Mouse (Mus musculus) heart, embryonic 15.5 days (tissue): ENCODE measurements at regions not wholly inside any gene's neighbourhood (a gene's known extent, or its start where the extent isn't known, plus 50 kb on each side); places are given as distances from the start of the nearest gene placed in this dataset.
A peak's percentile ranks its signal among the peaks of the same experiment; 100 is the strongest.
"Not testable (repeated sequence)": the region's sequence is repeated elsewhere in the genome, so short reads cannot be mapped to it uniquely, and the experiment has no call there.

ENCODE experiments used
- ATAC-seq: fragments of 200-750 bp; cut with Nextera tagmentation; replicated peaks from 2 replicates; pipeline ENCODE4 v1.8.0; 2017; ENCODE audit warnings: low read depth, moderate TSS enrichment; ENCODE audit not compliant: insufficient number of reproducible peaks, insufficient read depth, low FRiP score
- H3K27ac ChIP-seq: fragments of 300-500 bp; sonication (generic); 2 replicates; pipeline ENCODE4 v1.5.1; 2015; ENCODE audit warnings: mild to moderate bottlenecking, inconsistent platforms
- H3K27me3 ChIP-seq: fragments of 300-500 bp; sonication (generic); 2 replicates; pipeline ENCODE4 v1.6.1; 2015; ENCODE audit warnings: inconsistent platforms
- H3K36me3 ChIP-seq: fragments of 300-500 bp; sonication (generic); 2 replicates; pipeline ENCODE4 v1.6.1; 2015; ENCODE audit warnings: mild to moderate bottlenecking, inconsistent platforms
- H3K4me1 ChIP-seq: fragments of 300-500 bp; sonication (generic); replicated peaks from 2 replicates; pipeline ENCODE4 v1.6.1; 2015; ENCODE audit warnings: inconsistent platforms
- H3K4me2 ChIP-seq: fragments of 300-500 bp; sonication (generic); 2 replicates; pipeline ENCODE4 v1.6.1; 2015; ENCODE audit warnings: inconsistent platforms, mild to moderate bottlenecking, moderate library complexity
- H3K4me3 ChIP-seq: fragments of 300-500 bp; sonication (generic); 2 replicates; pipeline ENCODE4 v1.5.1; 2015; ENCODE audit warnings: mild to moderate bottlenecking, inconsistent platforms
- H3K9ac ChIP-seq: fragments of 300-500 bp; sonication (generic); 2 replicates; pipeline ENCODE4 v1.6.1; 2015; ENCODE audit warnings: mild to moderate bottlenecking, inconsistent platforms
- H3K9me3 ChIP-seq: fragments of 300-500 bp; sonication (generic); replicated peaks from 2 replicates; pipeline ENCODE4 v1.6.1; 2016; ENCODE audit warnings: inconsistent platforms
- WGBS: fragments of 180-500 bp; shearing (Covaris S2); methylation state at CpG from one replicate; pipeline ENCODE4 v1.1.7; 2015; ENCODE audit warnings: mixed read lengths; 5-methylcytosine and 5-hydroxymethylcytosine counted together

DNA sequence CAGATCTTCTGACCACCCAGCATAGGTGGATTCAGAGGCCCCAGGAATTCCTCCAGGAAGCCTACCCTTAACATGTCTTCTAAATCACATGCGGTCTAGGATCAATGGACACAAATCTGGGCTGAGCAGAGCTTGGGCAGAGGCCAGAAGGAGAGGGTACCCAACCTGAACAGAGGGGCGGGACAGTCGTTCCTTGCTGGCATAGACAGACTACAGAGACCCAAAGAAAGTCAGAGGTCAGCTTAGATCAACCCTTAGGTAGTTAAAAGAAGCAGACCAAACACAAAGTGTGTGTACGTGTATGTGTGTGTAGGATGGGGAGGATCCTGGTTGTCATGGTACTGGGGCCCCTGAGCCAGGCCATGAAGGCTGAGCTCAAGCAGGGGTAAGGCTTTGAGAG is 124.7 kb upstream of the Haao start:
- whole genome bisulfite sequencing = 91% methylated on average over 4 of the region's 4 CpGs
- Histone ChIP-seq H3K4me3 (no peak overlapping the region), H3K4me1 (peaks cover 7% of the 10 kb centered on the region), H3K27me3 (no peaks in the 10 kb centered on the region), H3K36me3 (no peaks in the 10 kb centered on the region), H3K4me2 (no peak overlapping the region), H3K27ac (no peak overlapping the region), H3K9ac (no peak overlapping the region), H3K9me3 (0 out of 2 replicates have a peak, but pooled peaks cover 2% of the 10 kb centered on the region)
- ATAC-seq = no peak

DNA sequence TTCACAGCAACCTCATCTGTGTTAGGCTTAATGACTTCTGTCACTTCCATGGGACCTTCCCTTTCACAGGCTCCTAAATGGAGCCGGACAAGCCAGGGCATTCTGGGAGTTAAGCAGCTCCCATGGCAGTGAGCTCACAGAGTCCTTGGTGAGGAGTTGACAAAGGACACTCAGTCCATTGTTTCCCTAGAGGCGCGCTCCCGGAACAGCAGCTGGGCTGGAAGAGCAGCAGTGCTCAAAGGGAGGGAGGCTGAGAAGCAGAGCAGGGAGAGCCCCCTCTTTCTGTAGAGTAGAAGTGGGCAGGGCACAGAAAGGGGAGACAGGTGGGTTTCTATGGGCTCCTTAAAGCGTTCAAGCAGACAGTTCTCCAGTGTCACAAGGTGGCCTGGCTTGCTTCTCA is 124.3 kb upstream of the Haao start:
- Histone ChIP-seq H3K36me3 (no peaks in the 10 kb centered on the region), H3K4me3 (no peak overlapping the region), H3K27ac (no peak overlapping the region), H3K9me3 (0 out of 2 replicates have a peak, but pooled peaks cover 2% of the 10 kb centered on the region), H3K4me2 (no peak overlapping the region), H3K4me1 (peaks cover 7% of the 10 kb centered on the region), H3K9ac (no peak overlapping the region), H3K27me3 (no peaks in the 10 kb centered on the region)
- WGBS = 33% methylated on average over 5 of the region's 5 CpGs
- no peak for ATAC-seq

DNA sequence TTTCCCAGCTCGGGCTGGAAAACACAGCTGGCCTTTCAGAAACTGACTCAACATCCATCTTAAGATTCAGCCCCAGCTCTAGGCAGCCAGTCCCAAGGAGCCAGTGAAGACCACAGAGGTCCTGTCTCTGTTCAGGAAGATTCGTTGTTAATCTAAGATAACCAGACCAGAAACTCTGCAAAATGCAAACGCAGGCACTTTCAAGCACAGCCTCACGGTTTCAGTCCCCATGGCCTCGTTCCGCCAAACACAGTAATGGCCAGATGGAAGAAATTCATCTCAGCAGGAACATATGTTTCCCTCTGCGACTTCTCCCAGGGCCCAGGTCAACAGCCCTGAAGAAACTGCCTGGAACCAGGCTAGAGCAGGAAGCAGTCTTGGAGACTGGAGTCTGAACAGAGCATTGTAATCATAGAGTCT is 121.7 kb upstream of the Haao start:
- Histone ChIP-seq H3K4me2 (no peak overlapping the region), H3K9me3 (0 out of 2 replicates have a peak, but pooled peaks cover 2% of the 10 kb centered on the region), H3K4me1 (peaks cover 14% of the 10 kb centered on the region), H3K36me3 (no peaks in the 10 kb centered on the region), H3K9ac (no peak overlapping the region), H3K4me3 (no peak overlapping the region), H3K27me3 (no peaks in the 10 kb centered on the region), H3K27ac (peak overlapping the region; percentile 60)
- 60% methylated on average over 7 of the region's 7 CpGs for WGBS
- ATAC-seq = no peak

DNA sequence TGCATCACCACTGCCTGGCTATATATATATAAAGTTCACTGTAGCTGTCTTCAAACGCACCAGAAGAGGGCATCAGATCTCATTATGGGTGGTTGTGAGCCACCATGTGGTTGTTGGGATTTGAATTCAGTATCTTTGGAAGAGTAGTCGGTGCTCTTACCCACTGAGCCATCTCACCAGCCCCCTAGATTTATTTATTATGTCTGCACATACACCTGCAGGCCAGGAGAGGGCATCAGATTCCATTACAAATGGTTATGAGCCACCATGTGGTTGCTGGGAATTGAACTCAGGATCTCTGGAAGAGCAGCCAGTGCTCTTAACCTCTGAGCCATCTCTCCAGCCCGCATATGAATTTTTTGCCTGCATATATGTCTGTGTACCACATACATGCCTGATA is 120.4 kb upstream of the Haao start:
- WGBS = 86% methylated on average over 3 of the region's 3 CpGs
- H3K27me3 ChIP-seq, H3K4me2 ChIP-seq, ATAC-seq, H3K9ac ChIP-seq, H3K9me3 ChIP-seq, H3K4me3 ChIP-seq, H3K27ac ChIP-seq, H3K36me3 ChIP-seq: not testable (repeated sequence)
- peaks cover 12% of the 10 kb centered on the region for H3K4me1 ChIP-seq

DNA sequence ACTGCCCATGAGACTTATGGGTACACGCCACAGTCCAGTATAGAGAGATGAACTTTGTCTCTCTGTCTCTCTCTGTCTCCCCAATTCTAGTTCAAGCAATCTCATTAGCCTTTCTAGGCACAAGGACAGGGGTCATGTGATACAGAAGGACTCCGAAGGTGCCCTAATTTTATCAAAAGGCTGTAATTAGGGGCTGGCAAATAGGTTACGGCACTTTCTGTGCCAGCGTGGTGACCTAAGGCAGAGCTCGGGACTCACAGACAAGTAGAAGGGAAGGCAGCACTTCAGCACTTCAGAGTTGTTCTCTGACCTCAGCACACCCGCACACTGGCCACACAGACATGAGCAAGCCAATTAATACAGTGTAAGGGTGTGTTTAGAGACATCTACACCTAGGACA is 119.2 kb upstream of the Haao start:
- Histone ChIP-seq H3K36me3 (no peaks in the 10 kb centered on the region), H3K9ac (no peak overlapping the region), H3K27ac (no peak overlapping the region), H3K9me3 (0 out of 2 replicates have a peak, but pooled peaks cover 2% of the 10 kb centered on the region), H3K4me1 (peaks cover 15% of the 10 kb centered on the region), H3K27me3 (no peaks in the 10 kb centered on the region), H3K4me2 (no peak overlapping the region), H3K4me3 (no peak overlapping the region)
- ATAC-seq = no peak
- WGBS = 85% methylated on average over 6 of the region's 6 CpGs

DNA sequence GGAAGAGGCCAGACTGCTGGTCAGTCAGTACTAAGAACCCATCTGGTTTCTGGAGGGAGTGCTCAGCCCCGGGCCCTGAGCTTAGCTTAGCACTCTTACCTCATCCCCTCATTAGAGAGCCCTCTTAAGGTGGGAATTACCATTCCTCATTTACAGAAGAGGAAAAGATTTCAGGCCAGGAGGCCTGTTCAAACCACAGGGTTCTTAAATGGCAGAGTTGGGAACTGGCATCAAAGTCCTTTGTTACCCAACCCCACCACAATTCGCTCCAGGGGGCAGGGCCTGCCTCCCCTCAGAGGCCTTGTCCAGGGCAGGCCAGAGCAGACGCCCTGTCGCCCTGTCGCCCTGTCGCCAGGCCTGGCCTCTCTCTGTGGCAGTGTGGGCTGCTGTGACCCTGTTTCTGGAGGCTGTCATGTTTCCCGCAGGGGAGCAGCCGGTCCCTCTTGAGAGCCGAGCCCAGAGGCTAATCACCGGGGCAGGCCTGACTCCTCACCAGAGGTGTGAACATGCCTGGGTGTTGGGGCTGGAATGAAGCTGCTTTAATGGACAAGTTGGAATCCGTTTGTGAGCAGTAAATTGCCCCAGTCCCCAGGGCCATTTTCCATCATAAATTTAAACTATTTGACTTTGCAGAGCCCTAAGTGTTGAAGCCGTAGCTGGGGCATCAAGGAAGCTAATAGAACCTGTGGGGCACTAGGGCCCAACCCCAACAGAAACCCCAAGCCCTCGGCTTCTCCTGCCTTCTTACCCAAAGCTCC is 116.9 kb upstream of the Haao start:
- H3K9ac ChIP-seq = peak overlapping the region; percentile 3; the same call in 1 of the 2 replicates
- H3K4me3 ChIP-seq = no peak overlapping the region
- H3K4me2 ChIP-seq = no peak overlapping the region
- no peak for ATAC-seq
- H3K9me3 ChIP-seq = no peaks in the 10 kb centered on the region
- H3K36me3 ChIP-seq = no peaks in the 10 kb centered on the region
- 47% methylated on average over 13 of the region's 13 CpGs for WGBS
- H3K27me3 ChIP-seq = no peaks in the 10 kb centered on the region
- H3K27ac ChIP-seq = no peak overlapping the region
- peaks cover 26% of the 10 kb centered on the region for H3K4me1 ChIP-seq

DNA sequence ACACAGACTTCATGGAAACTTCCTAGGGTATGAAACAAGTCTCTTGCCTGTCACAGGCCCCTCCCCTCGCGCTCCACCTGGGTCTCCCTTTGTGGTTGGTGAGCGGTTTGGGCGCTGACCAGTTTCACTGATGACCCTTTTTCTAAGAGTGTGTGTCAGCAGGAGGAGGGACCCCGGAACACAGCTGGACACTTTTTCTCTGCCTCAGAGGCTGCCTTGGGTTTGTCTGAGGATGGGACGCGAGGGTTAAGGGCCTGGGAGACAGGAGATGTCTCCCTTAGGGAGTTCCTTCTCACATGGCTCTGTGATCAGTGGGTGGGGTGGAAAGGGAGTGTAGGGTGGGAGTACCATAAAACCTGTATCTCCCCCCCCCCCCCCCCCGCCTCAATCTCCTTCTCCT is 115.8 kb upstream of the Haao start:
- no peak overlapping the region for H3K9ac ChIP-seq
- no peaks in the 10 kb centered on the region for H3K36me3 ChIP-seq
- no peak overlapping the region for H3K4me2 ChIP-seq
- 82% methylated on average over 8 of the region's 8 CpGs for WGBS
- H3K9me3 ChIP-seq = no peaks in the 10 kb centered on the region
- H3K4me3 ChIP-seq = no peak overlapping the region
- no peaks in the 10 kb centered on the region for H3K27me3 ChIP-seq
- no peak overlapping the region for H3K27ac ChIP-seq
- peaks cover 34% of the 10 kb centered on the region for H3K4me1 ChIP-seq
- no peak for ATAC-seq

DNA sequence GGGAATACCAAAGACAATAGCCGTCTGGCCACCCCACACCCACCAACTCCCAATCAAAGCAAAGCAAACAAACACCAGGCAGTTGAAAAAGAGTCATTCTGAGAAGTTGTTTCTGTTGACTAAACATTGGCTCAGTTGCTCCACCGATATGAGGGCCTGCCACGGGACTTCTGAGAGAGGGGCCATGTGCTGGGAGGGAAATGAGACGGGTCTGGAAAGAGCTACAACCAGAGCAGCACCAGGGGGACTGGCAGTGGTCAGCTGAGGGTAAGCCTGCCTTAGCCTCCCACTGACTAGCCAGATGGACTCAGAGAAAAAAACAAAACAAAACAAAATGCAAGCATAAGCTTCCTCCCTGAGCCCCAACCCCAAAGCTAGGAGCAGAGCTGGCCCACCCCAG is 115.1 kb upstream of the Haao start:
- Histone ChIP-seq H3K4me2 (no peak overlapping the region), H3K4me3 (no peak overlapping the region), H3K9me3 (no peaks in the 10 kb centered on the region), H3K9ac (no peak overlapping the region), H3K27me3 (no peaks in the 10 kb centered on the region), H3K27ac (0 out of 2 replicates have a peak overlapping the region, but pooled peaks have one; percentile 3), H3K4me1 (peaks cover 40% of the 10 kb centered on the region), H3K36me3 (no peaks in the 10 kb centered on the region)
- 41% methylated on average over 4 of the region's 4 CpGs for WGBS
- no peak for ATAC-seq

DNA sequence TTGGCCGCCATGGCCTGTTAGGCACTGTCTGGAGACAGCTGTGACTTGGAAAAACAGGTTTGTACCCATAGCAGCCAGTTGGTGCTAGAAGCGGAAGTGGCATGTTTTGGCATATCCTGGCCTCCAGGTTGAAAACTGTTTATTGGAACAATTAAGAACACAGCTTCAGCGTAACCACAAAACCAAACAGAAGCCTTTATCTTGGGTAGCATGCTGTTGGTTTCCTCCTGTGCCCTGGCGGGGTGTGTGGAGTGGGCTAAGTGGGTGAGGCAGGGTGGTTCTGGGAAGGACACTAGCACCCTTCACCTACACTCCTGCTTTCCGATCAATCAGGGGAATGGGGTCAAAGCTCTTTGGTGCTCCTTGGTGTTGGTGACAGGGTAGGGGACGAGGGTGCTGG is 114.4 kb upstream of the Haao start:
- H3K36me3 ChIP-seq = no peaks in the 10 kb centered on the region
- H3K9me3 ChIP-seq = no peaks in the 10 kb centered on the region
- H3K4me3 ChIP-seq = no peak overlapping the region
- peak overlapping the region; percentile 1; the same call in 1 of the 2 replicates for H3K27ac ChIP-seq
- no peak for ATAC-seq
- no peaks in the 10 kb centered on the region for H3K27me3 ChIP-seq
- H3K4me1 ChIP-seq = peaks cover 45% of the 10 kb centered on the region
- H3K9ac ChIP-seq = no peak overlapping the region
- no peak overlapping the region for H3K4me2 ChIP-seq
- WGBS = 88% methylated on average over 6 of the region's 6 CpGs

DNA sequence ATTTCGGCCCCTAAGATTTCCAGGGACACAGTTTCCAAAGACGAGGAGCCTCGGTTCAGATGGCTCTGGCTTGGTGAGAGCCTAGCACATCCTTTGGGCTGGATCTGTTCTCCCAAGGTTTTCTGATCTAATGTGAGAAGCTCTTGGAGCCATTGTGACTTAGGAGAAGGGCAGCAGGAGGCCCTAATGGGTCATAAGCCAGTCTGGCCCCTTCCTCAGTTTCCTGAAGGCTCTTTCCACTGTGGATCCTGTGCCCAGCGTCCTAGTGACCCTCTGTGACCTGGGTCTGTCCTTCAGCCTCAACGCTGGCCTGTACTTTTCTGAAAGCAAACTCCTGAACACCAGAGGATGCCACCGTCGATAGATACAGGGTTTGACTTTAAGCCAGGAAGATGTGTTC is 113.1 kb upstream of the Haao start:
- Histone ChIP-seq H3K27ac (no peak overlapping the region), H3K9ac (no peak overlapping the region), H3K4me1 (peaks cover 58% of the 10 kb centered on the region), H3K36me3 (no peaks in the 10 kb centered on the region), H3K4me3 (no peak overlapping the region), H3K4me2 (no peak overlapping the region), H3K27me3 (no peaks in the 10 kb centered on the region), H3K9me3 (no peaks in the 10 kb centered on the region)
- no peak for ATAC-seq
- 79% methylated on average over 7 of the region's 7 CpGs for WGBS

DNA sequence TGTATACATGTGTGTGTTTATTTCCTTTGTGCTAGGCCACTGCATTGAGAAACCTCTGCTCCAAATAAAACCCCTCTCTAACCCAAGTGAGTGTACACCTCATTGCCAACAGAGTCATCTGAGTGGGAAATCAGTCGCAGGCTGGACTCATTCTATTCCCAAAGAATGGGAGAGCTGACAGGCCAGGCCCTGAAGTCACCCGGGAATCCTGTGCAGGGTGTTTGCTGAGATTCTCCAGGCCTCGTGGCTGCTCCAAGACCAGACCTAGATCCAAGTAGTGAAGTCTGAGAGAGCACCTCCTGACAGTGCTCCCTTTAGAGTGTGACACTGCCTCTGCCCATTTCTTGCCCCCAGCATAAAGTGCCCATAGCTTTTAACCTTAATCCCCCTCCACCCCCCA is 112.4 kb upstream of the Haao start:
- Histone ChIP-seq H3K36me3 (no peaks in the 10 kb centered on the region), H3K27me3 (no peaks in the 10 kb centered on the region), H3K4me1 (peaks cover 65% of the 10 kb centered on the region), H3K4me2 (no peak overlapping the region), H3K9me3 (no peaks in the 10 kb centered on the region), H3K4me3 (no peak overlapping the region), H3K27ac (no peak overlapping the region), H3K9ac (no peak overlapping the region)
- ATAC-seq = no peak
- WGBS = 27% methylated on average over 3 of the region's 3 CpGs

DNA sequence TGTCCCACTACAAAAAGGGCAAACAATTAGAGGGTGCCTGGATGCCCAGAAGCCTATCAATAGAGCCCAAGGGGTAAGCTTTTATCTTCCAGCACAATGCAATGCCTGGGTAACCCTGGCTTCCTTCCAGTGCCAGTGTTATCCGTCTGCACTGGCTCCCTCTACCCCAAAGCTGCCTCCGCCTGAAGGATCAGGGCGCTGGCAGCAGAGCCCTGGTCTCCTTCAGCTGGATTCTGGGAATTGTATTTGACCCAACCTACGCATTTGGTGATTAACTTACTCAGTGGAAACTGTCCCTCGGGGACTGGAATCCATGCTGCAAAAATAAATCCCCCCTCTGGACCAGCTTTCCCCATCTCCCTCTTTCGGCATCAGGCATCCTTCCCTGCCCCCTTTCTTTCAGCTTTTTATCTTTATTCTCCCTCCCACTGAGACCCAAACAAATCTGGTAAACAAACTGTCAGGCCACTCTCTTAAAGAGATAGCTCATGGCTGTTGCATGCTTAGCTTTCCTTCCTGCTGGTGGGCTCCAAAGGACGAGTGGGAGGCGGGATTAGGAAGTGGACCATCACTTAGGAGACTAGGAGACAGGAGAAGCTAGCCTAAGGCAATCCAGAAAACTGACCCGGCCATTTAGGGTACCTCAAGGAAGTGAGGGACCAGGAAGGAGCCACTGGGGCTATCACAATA is 111.5 kb upstream of the Haao start:
- Histone ChIP-seq H3K9me3 (no peaks in the 10 kb centered on the region), H3K9ac (no peak overlapping the region), H3K4me2 (no peak overlapping the region), H3K4me1 (peaks cover 65% of the 10 kb centered on the region), H3K27me3 (no peaks in the 10 kb centered on the region), H3K4me3 (no peak overlapping the region), H3K27ac (no peak overlapping the region), H3K36me3 (no peaks in the 10 kb centered on the region)
- ATAC-seq = no peak
- 46% methylated on average over 9 of the region's 9 CpGs for WGBS
